Mouse (Mus musculus) brain, embryonic 14.5 days (tissue): Measurements from ENCODE around the gene 1700003F12Rik.

Experiments
- CTCF ChIP-seq: fragments of 200-500 bp; IDR thresholded peaks from 2 replicates; pipeline ENCODE4 v1.5.1; 2012; ENCODE audit warnings: inconsistent platforms, mild to moderate bottlenecking, moderate library complexity, borderline replicate concordance; ENCODE audit not compliant: insufficient read depth, insufficient read length; ENCODE audit errors: extremely low read depth
- POLR2A ChIP-seq: fragments of 200-500 bp; IDR thresholded peaks from 2 replicates; pipeline ENCODE4 v1.6.1; 2012; ENCODE audit warnings: mild to moderate bottlenecking, inconsistent platforms, borderline replicate concordance; ENCODE audit not compliant: poor library complexity, insufficient read depth, insufficient read length, severe bottlenecking; ENCODE audit errors: extremely low read depth

DNA sequence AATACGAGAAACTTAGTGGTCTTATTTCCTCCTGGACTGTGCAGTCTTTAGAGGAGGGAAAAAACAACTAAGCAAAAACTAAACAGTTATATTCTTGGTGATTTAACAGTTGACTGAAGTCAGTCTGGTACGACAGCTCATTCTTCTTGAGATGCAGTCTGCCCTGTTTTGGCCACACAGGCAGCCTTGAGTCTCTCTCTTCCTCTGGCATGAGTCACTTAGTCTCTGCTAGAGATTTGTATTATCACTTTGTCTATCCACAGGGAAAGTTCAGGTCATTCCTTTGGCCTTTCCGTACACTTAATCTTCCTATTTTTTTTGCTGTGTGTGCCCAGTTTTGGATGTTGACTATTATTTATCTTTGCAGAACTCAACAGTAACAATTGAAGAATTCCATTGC is 36.7 kb upstream of the 1700003F12Rik start:
- TF ChIP-seq CTCF (no peak), POLR2A (no peak)
